Mouse (Mus musculus) Patski (cell line): ENCODE results near the gene Il4i1. TPM values are rescaled to one million over a fixed set of nuclear protein-coding genes. Genes with fewer than 3 reads are reported as not detected.

ENCODE experiments used
- ATAC-seq: fragments of 100-300 bp; one replicate; pipeline ENCODE4 v1.8.0; 2021
- CTCF ChIA-PET: fragments of 350-600 bp; sonication (Branson Sonifier 250); formaldehyde crosslinking; loops from one replicate; lab custom pipeline; 2022; ENCODE audit warnings: inconsistent platforms; lab: Charles Lee
- POLR2A ChIA-PET: fragments of 350-600 bp; sonication (Branson Sonifier 250); formaldehyde crosslinking; loops from one replicate; lab custom pipeline; 2022; ENCODE audit warnings: antibody characterized with exemption, inconsistent platforms; lab: Charles Lee
- DNase-seq: peaks from one replicate; pipeline ENCODE4 v3.0.0-alpha.2; 2011; ENCODE audit warnings: low read depth, low spot score
- H3K27me3 ChIP-seq: fragments of 371-371 bp; one replicate; pipeline ENCODE4 v1.5.1; 2021
- CTCF ChIP-seq: fragments of 100-300 bp; IDR thresholded peaks from one replicate; pipeline ENCODE4 v1.5.1; 2021
- in situ Hi-C: fragments of 300-500 bp; cut with MboI; formaldehyde crosslinking; loops from 3 replicates; pipeline ENCODE4 v1.11.1; 2018; ENCODE audit warnings: low pct_unique_long_range_greater_than_20kb, mixed read lengths
- polyA plus RNA-seq: library from polyadenylated mRNA; unstranded; gene quantifications from one replicate; pipeline ENCODE4 v1.2.3, GENCODE M21; 2021

Il4i1 gene
- polyA plus RNA-seq, 1 experiment from 2014 or later = 2.2 TPM

DNA sequence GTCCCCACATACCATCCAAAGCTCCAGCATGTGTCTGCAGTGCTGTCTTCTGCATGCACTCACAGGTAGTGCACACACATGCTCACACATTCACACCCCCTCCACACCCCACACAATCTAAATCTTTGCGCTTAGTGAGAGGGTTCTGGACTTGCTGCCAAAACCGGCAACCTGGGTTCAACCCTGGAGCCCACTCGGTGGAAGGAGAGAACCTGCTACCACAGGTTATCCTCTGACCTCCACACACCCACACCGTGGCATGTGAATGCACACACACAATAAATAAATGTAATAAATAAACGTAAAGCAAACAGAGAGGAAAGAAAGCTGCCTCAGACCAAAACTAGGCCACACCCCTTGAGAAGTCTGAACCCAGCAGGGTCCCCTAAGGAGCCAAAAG lies 31.6 kb downstream of the Il4i1 start:
- in situ Hi-C loops = no loop called here
- no peak for ATAC-seq
- ChIA-PET CTCF (no interaction called here), POLR2A (no interaction called here)
- TF ChIP-seq CTCF = no peak
- H3K27me3 ChIP-seq = no peaks in the 10 kb centered on the region
- DNase-seq = no peak

GRCm38 (mm10) chr7:44848561-44849415 lies 32.6 kb downstream of the Il4i1 start, which contains the start of the genes Akt1s1 and Tbc1d17:
Akt1s1 (plus strand) TSS chr7:44848991.
Tbc1d17 (minus strand) TSS chr7:44849079.
- POLR2A ChIA-PET = interaction anchor here (0.6 to 0.7 kb wide), 2 partner anchors 30 to 51 kb away, joined by 3 read pairs; no protein-coding TSS in a partner anchor
- in situ Hi-C loops = no loop called here
- DNase-seq = peak; percentile 100

DNA sequence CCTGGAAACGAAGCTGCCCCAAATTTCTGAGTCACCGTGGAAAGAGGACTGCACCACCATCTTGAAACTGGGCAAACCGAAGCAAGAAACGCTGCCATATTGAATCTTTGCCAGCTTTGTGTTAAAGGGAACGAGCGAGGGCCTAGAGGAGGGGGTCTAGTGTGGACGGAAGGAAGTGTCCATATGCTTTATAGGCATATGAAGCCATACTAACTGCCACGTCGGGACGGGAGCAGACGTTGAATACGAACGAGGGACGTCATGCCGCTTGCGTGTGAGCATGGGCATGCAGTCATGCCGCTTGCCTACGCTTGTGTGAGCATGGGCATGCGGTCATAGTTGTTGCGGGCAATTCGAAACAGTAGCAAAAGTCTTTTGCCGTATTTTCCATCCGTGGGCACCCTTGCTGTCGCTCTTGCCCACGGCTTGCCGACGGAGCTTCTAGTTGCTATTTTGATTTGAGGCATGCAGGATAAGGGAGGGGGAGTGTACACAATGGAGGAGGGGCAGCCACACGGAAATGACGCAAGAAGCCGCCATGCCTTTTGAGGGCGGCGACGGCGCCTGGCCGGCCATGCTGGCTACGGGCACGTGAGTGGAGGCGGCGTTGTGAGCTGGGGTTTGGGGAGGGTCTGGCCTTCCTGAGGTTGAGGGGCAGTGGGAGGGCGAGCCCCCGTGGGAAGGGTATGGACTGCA lies 33.4 kb downstream of the Il4i1 start:
- POLR2A ChIA-PET = interaction anchor here (0.6 to 2.2 kb wide), 5 partner anchors 8 to 109 kb away, joined by 3 to 5 read pairs (median 3); no protein-coding TSS in a partner anchor

More at GRCm38 (mm10) chr7:44848561-44849415, 32.6 kb downstream of the Il4i1 start, which contains the start of the genes Akt1s1 and Tbc1d17:
- TF ChIP-seq CTCF = no peak
- CTCF ChIA-PET = no interaction called here
- no peaks in the 10 kb centered on the region for H3K27me3 ChIP-seq
- peak; percentile 70 for ATAC-seq

DNA sequence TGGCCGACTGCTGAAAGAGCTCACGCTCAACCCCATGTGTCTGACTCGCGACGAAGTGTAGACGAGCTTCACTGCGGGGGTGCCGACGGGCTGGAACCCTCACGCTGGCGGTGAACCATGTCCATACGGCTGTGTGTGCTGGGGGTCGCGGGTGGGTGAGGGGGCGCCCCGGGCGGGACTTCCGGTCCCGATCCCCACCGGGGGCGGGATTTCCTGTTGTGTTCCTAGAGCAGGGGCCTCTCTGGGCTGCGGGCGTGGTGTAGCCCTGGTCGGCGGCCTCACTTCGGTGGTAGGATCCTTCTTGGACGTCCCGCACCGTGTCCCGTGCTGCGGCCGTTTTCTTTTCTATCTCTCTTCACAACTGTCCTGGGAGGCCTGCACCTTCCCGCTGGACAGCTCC lies 34.0 kb downstream of the Il4i1 start:
- TF ChIP-seq CTCF = no peak
- in situ Hi-C loops = loop anchor here (25.0 kb wide), 1 partner anchor 862 kb away; the partner anchor contains the start of genes Dbp, Fam83e, Rpl18 and Sphk2
- DNase-seq (no peak), ATAC-seq (no peak)
- ChIA-PET POLR2A (interaction anchor here (0.6 to 2.2 kb wide), 4 partner anchors 8 to 108 kb away, joined by 3 to 5 read pairs (median 4); no protein-coding TSS in a partner anchor), CTCF (interaction anchor here (1.1 to 1.5 kb wide), 3 partner anchors 10 to 26 kb away, joined by 3 to 4 read pairs (median 3); no protein-coding TSS in a partner anchor)
- no peaks in the 10 kb centered on the region for H3K27me3 ChIP-seq

More for the DNA sequence above, 33.4 kb downstream of the Il4i1 start:
- peak; percentile 32 for ATAC-seq
- CTCF ChIA-PET = interaction anchor here (1.1 kb wide), 1 partner anchor 25 kb away, joined by 3 read pairs; no protein-coding TSS in a partner anchor
- no peaks in the 10 kb centered on the region for H3K27me3 ChIP-seq
- in situ Hi-C loops = loop anchor here (25.0 kb wide), 1 partner anchor 863 kb away; the partner anchor contains the start of genes Dbp, Fam83e, Rpl18 and Sphk2
- TF ChIP-seq CTCF = no peak
- DNase-seq = peak; percentile 69

DNA sequence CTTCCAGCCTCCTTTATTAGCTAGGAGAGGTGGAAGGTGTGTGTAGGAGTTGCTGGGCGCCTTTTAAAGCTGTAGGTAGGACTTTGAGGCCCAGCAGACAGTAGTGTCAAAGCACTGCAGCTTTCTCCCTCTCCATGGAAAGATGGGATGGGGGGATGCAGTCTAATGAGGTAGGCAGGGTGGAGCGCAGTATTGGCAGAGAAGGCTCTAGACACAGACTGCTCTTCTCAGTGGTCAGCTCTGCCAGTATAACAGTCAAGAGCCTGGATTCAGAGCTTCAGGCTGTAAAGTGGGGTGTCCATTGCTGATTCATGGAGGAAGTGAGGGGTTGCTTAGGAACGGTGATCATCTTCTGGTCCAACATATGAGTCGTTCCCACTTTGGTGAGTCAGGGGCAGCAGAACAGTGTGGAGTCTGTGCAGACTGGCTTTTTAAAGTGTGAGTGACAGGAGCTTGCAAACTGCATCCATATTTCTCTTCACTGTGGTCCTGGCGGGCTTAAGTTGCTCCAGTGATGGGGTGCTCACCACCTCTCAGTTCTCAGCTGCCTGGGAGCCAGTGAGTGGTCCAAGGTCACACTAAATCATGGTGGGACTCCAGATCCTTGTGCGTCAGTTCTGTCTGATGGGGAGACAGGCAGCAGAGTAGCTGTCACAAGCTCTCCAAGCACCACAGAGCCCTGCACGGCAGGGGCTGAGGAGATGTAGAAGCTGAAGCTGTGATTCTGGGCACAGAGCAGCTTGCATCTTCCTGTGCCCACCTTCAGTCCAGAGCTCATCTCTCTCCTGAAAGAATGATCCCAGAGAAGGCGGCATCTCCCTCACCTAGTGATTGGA lies 34.8 kb downstream of the Il4i1 start:
- H3K27me3 ChIP-seq = no peaks in the 10 kb centered on the region
- ChIA-PET CTCF (interaction anchor here (1.1 to 1.5 kb wide), 4 partner anchors 9 to 107 kb away, joined by 3 to 4 read pairs (median 4); no protein-coding TSS in a partner anchor), POLR2A (interaction anchor here (1.5 to 2.2 kb wide), 2 partner anchors 14 to 107 kb away, joined by 4 to 5 read pairs; no protein-coding TSS in a partner anchor)
- ATAC-seq (no peak), DNase-seq (no peak)
- in situ Hi-C loops = loop anchor here (25.0 kb wide), 1 partner anchor 861 kb away; the partner anchor contains the start of genes Dbp, Fam83e, Rpl18 and Sphk2
- TF ChIP-seq CTCF = no peak

DNA sequence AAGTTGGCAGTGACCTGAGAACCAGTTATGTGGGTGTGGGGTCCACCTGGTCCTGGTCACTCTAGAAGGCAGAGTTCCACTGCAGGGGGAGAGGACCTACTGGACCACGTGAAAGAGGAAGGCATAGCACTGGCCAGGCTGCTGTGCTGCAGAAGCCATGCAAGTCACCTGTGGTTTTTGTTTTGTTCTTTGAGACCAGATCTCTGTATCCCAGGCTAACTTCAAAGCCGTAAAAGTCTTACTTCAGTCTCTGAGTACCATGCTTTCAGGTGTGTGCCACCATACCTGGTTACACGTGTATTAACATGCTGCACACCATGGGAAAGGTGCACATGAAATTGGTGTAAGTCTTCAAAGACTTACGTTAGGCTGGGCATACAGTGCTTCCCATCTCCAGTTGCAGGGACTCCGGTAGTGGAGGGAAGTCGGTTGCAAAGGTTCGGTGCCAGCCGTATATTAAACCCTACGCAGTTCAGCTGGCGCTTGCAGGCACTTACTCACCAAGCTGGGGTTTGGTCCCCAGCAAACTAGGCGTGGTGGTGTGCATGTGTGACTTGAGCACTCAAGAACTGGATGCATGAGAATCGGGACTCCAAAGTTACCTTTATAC lies 35.5 kb downstream of the Il4i1 start:
- DNase-seq (no peak), ATAC-seq (no peak)
- in situ Hi-C loops = loop anchor here (25.0 kb wide), 1 partner anchor 861 kb away; the partner anchor contains the start of genes Dbp, Fam83e, Rpl18 and Sphk2
- POLR2A ChIA-PET = interaction anchor here (2.2 kb wide), 1 partner anchor 107 kb away, joined by 5 read pairs; no protein-coding TSS in a partner anchor
- CTCF ChIA-PET = interaction anchor here (1.2 to 1.5 kb wide), 2 partner anchors 10 to 106 kb away, joined by 4 read pairs; no protein-coding TSS in a partner anchor
- no peak for TF ChIP-seq CTCF
- no peaks in the 10 kb centered on the region for H3K27me3 ChIP-seq

DNA sequence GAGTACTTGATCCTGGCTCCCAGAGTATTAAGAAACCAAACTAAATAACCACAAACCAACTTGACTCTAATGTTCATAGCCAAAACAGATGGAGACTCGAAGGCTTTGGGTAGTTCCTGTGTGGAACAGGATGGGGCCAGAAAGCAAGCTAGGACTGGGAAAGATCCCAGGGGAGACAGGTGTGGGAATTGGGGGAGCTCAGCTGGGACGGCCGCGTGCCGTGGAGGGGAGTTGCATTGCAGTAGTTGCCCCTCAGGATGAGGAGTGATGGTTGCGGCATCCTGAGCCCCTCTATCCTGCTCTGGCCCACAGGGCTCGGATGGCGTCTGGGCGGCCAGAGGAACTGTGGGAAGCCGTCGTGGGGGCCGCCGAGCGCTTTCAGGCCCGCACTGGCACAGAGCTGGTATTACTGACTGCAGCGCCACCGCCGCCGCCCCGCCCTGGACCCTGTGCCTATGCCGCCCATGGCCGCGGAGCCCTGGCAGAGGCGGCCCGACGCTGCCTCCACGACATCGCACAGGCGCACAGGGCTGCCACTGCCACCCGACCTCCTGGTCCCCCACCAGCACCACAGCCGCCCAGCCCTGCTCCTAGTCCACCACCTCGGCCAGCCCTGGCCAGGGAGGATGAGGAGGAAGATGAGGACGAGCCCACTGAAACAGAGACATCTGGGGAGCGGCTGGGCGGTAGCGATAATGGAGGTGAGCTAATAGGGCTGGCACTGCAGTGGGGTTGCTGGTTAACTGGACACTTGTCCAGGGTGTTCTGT lies 36.3 kb downstream of the Il4i1 start:
- CTCF ChIA-PET = interaction anchor here (0.7 kb wide), 1 partner anchor 37 kb away, joined by 3 read pairs; no protein-coding TSS in a partner anchor

GRCm38 (mm10) chr7:44853065-44853464 lies 36.9 kb downstream of the Il4i1 start:
- TF ChIP-seq CTCF = no peak
- ATAC-seq = no peak
- no peak for DNase-seq
- ChIA-PET POLR2A (no interaction called here), CTCF (no interaction called here)
- H3K27me3 ChIP-seq = no peaks in the 10 kb centered on the region
- in situ Hi-C loops = loop anchor here (25.0 kb wide), 1 partner anchor 859 kb away; the partner anchor contains the start of genes Dbp, Fam83e, Rpl18 and Sphk2

More for the DNA sequence above, 36.3 kb downstream of the Il4i1 start:
- DNase-seq (no peak), ATAC-seq (no peak)
- no peaks in the 10 kb centered on the region for H3K27me3 ChIP-seq
- POLR2A ChIA-PET = no interaction called here
- in situ Hi-C loops = loop anchor here (25.0 kb wide), 1 partner anchor 860 kb away; the partner anchor contains the start of genes Dbp, Fam83e, Rpl18 and Sphk2
- no peak for TF ChIP-seq CTCF
